Mouse (Mus musculus): ENCODE data around the gene Rcsd1.

Gene Rcsd1

DNA sequence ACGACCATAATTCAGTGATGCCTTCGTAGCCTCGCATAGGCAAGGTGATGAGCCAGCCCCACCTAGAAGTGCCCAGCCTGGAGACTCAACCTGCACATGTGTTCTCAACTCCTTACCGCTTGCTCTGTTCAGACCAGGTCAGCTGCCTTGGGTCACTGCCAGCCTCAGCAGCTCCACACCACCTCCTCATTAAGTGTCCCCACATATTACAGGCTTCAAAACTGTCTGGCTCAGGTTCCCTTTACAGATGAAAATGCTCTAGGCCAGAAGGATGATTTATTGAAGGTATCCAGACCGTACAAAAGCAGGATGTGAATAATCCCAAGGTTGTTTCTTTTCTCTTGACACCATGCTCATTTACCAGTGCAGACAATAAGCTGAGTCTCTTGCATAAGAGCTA, 83.7 kb downstream of the Rcsd1 start:
- no peak for DNase-seq (ENCODE audit: low spot score)

DNA sequence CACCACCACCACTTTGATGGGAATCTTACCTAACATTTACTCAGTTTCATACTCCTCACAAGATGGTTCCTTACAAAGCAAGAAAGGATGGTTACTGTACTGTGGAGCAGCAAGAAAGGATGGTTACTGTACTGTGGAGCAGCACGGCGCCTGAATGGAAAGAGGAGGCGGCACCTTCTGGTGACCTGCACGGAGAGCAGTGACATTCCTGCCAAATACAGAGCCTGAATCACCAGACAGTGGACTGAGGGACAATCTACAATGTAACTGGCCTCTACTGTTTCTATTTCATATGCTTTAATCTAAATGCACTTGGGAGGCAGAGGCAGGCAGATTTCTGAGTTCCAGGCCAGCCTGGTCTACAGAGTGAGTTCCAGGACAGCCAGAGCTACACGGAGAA, 84.5 kb downstream of the Rcsd1 start:
- no peak for DNase-seq (ENCODE audit: low spot score)

DNA sequence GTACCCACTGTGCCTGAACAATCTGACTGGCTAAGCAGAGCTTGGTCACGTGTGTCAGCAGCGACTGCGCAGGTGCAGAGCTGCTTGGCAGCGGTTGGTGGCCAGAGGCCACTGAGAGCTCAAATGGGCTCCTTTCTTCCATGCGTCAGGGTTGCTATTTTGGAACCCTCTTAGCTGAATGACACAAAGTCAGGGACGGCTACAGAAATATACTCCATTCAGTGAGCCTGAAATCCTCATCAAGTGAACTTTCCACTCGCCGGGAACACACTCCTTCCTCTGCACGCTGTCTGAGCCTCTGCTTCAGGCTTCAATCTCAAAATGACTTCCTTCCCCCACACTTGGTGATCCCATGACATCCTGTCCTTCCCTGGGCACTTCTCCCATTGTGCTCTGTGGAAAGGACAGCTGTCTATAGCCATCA, 91.3 kb downstream of the Rcsd1 start:
- DNase-seq (ENCODE audit: low spot score) = peak; percentile 53

DNA sequence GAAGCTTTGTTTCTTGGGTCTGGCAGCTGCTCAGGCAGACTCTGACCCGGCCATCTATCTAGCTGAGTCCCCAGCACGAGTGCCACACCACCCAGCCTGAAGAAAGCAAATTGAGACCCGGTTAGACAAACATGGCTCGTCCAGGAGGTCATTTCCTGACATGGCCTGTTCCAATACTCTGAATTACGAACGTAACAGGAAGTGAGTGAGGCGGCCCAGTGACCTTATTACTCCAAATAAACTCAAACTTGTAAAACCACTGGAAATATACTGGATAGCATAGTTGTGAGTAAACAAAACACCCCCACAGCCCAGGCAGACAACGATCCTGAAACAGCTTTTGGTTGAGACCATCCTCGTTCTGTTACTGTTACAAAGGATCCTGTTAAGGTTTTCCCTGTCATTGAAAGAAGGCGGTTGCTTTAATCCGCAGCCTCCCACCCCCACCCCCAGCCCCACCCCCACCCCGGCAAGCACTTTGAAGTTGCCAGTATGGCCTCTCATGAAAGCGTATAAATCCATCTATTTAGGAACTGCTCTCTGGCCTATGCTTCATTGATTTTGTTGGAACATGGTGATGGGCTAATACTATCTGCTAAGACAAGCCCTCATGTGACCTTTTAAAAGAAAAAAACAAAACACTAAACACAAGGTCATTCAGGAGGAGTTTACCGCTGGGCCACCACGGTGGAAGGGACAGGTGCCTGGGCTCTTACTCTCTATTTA, 92.2 kb downstream of the Rcsd1 start:
- DNase-seq (ENCODE audit: low spot score) = no peak

DNA sequence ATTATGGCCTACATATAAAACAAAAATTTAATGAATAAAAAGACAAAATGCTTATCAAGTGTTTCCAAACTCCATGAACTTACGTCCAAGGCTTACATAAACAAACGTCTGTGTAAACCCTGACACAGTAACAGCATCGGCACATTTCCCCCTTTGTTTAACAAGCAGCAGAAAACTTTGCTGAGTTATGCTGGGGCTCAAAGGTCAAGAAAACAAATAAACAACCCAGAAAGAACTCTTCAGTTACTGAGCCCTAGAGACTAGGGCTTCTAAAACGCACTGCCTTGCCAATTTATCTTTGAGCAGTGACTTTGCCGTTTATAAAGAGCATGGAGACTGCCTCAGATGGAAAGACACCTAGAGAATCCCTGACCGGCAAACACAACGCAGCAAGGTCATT, 92.9 kb downstream of the Rcsd1 start:
- DNase-seq (ENCODE audit: low spot score) = no peak

DNA sequence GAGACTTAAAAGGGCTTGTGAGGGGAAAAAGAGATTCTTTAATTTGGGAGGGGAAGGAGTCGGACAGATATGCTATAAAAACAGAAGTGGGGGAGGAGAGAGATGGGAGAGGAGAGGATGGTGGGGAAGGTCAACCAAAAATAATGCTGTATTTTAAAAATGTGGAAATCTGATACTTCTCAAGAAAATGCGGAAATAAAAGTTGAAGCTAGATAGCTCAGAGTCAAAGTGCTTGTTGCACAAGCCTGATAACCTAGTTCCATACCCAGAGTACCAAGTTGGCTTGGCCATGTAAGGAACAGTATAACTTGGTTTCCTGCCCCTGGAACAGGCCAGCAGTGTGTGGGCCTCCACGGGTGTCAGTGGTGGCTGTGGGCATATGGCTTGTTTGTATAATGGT, 94.8 kb downstream of the Rcsd1 start:
- no peak for DNase-seq (ENCODE audit: low spot score)

DNA sequence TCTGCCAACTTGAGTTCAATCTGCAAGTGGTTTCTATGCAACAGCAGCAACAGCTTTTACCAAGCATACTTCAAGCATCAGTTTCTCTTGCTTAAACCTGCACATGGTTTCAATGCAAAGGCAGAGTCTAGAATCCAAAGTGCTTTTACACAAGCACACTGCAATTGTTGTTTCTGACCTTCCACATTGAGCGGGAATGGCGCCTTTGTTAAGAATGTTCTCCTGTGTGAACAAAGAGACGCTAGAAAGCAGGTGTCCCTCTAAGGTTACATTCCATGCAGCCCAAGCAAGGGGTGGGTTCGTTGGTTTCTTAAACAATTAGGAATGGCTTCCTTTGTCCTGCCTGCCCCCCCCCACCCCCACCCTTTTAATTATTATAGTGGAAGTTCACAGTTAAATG, 95.6 kb downstream of the Rcsd1 start:
- DNase-seq (ENCODE audit: low spot score) = no peak

DNA sequence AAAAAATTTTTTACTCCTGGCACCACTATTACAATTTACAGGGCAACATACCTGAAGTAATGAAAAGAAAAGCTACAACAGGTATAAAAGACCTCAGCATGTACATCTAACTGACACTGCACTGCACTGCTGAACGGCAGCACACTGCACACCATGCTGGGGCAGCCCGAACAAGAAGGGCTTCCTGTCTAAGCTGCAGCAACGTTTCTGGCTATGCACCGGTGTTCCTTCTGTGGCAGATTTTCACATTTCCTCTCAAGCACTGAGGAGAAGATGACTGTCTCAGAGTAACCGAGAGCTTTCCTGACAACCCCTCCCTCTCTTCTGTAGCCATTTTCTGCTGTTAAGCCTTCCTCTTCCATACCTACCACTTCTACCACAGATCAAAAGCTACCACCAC, 96.8 kb downstream of the Rcsd1 start:
- no peak for DNase-seq (ENCODE audit: low spot score)

DNA sequence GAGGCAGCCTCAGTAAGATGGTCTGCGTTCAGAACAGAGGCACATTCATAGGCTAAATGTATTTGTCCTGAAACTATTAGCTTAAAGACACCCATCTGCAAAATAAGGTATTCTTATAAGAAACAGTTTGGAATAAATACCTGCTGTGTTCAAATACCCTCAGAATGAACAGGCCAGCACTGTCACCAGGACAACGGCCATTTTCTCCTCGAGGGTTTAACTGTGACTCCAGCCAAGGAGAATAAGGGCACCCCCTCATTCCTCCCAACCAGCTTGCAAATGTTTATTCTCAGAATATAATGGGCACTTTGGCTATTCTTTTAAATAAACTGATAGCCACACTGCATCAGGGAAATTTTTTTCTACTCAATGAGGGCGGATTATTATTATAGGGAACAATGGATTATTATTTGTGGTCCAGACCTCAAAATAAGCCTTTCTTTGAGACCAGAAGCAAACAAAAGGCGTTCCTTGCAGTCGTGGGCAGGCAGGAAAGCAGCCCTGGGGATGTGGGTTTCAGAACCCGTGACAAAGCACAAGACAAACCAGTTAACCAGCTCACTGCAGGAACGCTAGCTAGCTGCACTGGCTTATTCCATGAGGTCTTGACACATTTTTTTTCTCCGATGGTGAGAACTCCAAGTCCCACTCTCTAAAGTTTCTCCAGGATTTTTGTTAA, 99.1 kb downstream of the Rcsd1 start:
- DNase-seq (ENCODE audit: low spot score) = no peak

DNA sequence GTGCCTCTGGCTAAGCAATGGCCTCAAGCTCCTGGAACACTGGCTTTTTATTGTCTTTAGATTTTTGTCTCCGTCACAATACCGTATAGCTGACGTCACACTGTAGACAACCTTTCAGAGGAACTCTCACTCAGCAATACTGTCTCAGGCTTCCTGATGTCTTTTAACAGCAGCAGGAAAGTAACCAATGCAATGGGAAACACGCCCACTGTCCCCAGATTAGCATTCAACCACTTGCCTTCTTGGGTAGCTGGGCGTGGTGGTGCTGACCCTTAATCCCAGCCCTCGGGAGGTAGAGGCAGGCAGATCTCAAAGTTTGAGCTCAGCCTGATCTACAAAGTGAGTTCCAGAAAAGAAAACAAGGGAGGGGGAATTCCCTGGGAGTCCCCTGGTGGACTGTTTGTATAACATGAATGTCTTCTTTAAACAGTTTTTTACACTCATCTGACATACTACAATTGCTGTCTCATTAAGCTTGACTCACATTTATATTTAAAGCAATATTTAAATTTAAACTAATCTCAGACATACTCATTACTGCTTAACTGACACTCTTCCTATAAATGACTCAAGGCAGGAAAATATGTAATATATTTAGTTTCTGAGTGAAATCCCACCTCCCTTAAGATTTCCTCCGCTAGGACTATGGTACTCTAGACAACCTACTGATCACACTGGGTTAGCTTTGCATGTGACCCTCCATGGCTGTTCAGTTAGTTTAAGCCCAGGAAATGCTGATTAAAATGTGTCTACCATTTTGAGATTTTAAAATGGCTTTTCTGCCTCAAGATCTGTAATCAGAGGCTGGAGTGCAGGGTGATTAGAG, 99.8 kb downstream of the Rcsd1 start:
- no peak for DNase-seq (ENCODE audit: low spot score)

DNA sequence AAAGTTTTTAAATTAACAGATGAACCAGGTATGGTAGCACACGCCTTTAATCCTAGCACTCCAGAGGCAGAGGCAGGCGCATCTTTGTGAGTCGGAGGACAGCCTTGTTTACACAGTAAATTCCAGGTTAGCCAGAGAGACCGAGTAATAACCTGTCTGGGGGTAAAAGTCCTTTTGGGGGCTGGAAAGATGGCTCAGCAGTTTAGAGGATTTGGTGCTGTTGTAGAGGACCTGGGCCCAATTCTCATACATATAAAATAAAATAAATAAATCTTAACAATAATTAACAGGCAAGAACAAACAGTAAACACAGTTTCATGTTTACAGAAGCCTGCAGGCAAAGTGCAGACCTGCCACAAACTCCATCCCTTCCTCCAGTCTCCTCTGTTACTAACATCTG, 100.7 kb downstream of the Rcsd1 start:
- no peak for DNase-seq (ENCODE audit: low spot score)

DNA sequence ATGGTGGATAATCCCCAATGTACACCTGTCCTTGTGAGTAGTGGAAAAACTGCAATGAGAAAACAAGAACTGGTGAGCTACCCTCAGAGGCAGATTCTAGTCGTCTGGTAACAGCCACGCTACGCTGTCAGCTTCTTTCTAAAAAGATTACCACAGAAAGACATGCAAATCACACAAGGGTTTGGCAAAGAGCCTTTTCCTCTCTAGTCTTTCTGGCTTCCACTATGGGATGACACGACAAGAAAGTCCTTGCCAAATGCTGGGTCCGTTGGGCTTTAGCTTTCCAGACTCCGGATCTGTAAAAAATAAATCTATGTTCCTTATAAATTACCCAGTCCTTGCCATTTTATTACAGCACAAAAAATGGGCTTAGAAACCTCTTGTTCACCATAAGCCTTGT, 103.8 kb downstream of the Rcsd1 start:
- DNase-seq (ENCODE audit: low spot score) = no peak

DNA sequence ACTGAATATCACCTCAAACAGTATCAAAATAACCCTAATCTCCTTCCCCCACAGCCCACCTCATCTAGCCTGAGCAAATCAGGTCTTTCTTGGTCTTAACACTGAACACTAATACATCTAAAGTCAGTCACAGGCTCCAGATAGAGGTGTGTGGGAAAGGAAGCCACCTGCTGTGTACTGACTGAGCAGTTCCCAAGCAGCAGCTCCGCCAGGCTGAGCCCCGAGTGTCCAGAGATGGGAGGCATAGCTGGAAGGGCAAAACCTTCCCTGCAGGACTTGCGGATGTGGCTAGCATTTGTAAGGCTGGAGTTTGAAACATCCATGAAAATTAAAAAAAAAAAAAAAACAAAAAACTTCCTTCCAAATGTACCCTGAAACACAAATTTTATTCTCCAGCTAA, 104.4 kb downstream of the Rcsd1 start:
- no peak for DNase-seq (ENCODE audit: low spot score)

DNA sequence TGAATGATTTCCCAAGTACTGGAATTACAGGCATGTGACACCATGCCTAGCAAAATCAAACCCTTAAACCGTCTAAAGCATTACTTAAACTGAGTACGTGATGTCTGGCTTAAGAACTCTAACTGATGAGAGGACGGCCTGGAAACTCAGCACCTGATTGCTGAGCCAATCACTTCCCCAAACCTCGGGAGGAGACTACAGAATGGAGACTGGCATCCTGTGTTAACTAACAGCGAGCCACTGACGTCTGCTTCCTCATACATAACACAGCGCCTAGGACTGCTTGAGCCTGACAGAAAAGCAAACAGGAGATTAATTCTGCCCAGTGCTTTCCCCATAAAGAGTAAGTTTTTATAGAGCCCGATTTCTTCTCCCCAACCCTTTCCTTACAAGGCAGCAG, 105.4 kb downstream of the Rcsd1 start:
- DNase-seq (ENCODE audit: low spot score) = no peak

DNA sequence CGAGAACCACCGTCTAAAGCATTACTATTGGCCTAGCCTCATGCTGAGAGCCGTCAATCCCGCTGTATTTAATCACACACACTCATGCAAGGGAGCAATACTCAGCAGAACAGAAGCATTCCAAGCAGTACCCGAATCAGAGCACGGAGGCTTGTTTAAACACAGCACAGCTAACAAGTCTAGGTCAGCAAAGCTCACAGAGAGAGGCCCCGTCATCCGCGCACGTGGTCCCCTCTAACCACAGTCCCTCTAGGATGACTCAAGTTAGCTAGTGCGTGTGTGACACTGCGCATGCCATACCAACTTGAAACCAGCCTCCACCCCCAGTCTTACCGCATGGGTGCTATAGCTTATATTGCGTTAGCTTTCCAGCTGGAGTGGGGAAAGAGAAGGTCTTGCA, 106.3 kb downstream of the Rcsd1 start:
- DNase-seq (ENCODE audit: low spot score) = no peak

DNA sequence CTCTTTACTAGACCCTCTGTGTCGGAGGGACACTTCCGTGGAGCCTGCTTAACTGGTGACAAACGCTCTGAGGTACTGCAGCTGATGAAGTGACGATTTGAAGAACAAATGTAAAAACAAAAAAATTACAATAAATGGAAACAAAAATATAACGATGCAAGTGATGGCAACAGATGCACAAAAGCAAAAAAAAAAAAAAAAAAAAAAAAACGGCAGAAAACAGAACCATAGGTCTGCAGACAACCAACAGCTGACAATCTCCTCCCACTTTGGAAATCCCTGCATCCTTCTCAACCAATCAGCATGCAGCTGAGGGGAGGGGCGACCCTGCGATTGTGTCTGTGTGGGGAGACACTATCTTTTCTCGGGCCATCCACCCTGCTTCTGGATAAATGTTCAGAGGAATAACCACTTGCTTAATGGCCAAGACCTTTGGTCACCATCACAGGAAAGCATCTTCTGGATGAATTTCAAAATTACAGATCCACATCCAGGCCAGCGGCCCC, 107.7 kb downstream of the Rcsd1 start:
- no peak for DNase-seq (ENCODE audit: low spot score)

All from testis, postnatal 14 days (tissue).